Mouse (Mus musculus) G1E (cell line): ENCODE data around the gene Eefsec. TPM values are rescaled to one million over a fixed set of nuclear protein-coding genes. Genes with fewer than 3 reads are reported as not detected.

Experiments used
- ATAC-seq: 2 replicates; pipeline ENCODE4 v1.8.0; 2016; ENCODE audit warnings: mild to moderate bottlenecking; ENCODE audit not compliant: insufficient number of reproducible peaks, poor library complexity, low FRiP score, severe bottlenecking; ENCODE audit errors: extremely low read depth
- DNase-seq: peaks from one replicate; pipeline ENCODE4 v3.0.0; 2012; ENCODE audit warnings: low spot score
- H3K27me3 ChIP-seq: 2 replicates; pipeline ENCODE4 v1.6.1; 2012; ENCODE audit warnings: mild to moderate bottlenecking, low read length, inconsistent platforms; ENCODE audit not compliant: insufficient read depth
- H3K36me3 ChIP-seq: replicated peaks from 2 replicates; pipeline ENCODE3; 2012; ENCODE audit warnings: mild to moderate bottlenecking, inconsistent platforms
- H3K4me1 ChIP-seq: 2 replicates; pipeline ENCODE4 v1.6.1; 2012; ENCODE audit warnings: low read depth, low read length, inconsistent platforms, mixed read lengths; ENCODE audit not compliant: insufficient read depth
- H3K4me3 ChIP-seq: 2 replicates; pipeline ENCODE4 v1.5.1; 2012; ENCODE audit warnings: low read depth, mild to moderate bottlenecking, inconsistent platforms, low read length, moderate library complexity, mixed read lengths
- H3K9me3 ChIP-seq: replicated peaks from 2 replicates; pipeline ENCODE4 v1.6.1; 2012; ENCODE audit warnings: inconsistent platforms
- CTCF ChIP-seq: IDR thresholded peaks from 2 replicates; pipeline ENCODE4 v1.5.1; 2012; ENCODE audit warnings: low read depth, low read length, inconsistent platforms, mixed read lengths
- GATA1 ChIP-seq: IDR thresholded peaks from 2 replicates; pipeline ENCODE4 v1.6.1; 2012; ENCODE audit warnings: borderline replicate concordance, low read length, inconsistent platforms, mixed read lengths
- GATA2 ChIP-seq: IDR thresholded peaks from 2 replicates; pipeline ENCODE4 v1.6.1; 2012; ENCODE audit warnings: low read depth, low read length, inconsistent platforms, borderline replicate concordance
- POLR2AphosphoS5 ChIP-seq: IDR thresholded peaks from 2 replicates; pipeline ENCODE4 v1.6.1; 2012; ENCODE audit warnings: low read depth, low read length, inconsistent platforms; ENCODE audit not compliant: insufficient replicate concordance
- TAL1 ChIP-seq: conservative IDR thresholded peaks from 2 replicates; pipeline ENCODE4 v1.6.1; 2012; ENCODE audit warnings: low read depth, low read length, inconsistent platforms, mixed read lengths
- polyA plus RNA-seq: library from polyadenylated mRNA; stranded (reverse); fragments of >175 nt; gene quantifications from 2 replicates; pipeline ENCODE4 v1.2.3, GENCODE M21; 2012
- total RNA-seq, 2 experiments: library from RNA; stranded (forward) in 1 of 2; stranded (reverse) in 1 of 2; fragments of 200-1000 nt in 1 of 2; fragments of >200 nt in 1 of 2; fragmentation: Nextera tagmentation in 1 of 2; gene quantifications; 2 replicates each; pipeline ENCODE4 v1.2.3; 2014 to 2017

Gene Eefsec
- total and polyA plus RNA-seq, 3 experiments, result 12.3 to 50.6 (median 24.7) TPM

DNA sequence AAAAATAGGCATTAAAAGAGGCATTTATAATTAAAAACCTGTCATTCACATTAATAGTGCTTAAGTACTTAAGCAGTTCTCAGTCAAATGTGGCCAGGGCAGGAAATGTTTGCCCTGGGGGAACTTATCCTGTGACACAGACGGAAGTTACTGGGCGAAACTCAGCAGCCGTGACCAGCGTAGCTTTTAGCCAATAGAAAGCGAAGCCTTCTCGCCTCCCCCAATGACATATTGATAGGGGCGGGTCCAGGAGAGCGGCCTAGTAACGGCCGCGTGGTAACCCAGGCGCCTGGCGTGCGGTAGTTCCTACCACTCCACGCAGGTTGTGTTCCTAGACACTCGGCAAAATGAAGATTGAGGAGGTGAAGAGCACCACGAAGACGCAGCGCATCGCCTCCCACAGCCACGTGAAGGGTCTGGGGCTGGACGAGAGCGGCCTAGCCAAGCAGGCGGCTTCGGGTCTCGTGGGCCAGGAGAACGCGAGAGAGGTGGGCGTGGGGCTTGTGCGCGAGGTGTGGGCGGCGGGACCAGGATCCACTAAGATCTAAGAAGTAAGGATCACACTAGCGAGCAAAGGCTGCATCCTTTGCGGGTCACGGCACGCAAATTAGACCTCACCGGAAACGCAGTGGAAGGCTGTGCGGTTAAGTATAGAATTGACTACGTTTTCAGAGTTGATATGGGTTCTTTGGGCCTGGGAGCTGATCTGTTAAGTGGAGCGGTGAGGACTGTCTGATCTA is 19.0 kb upstream of the Eefsec start, which contains the start of gene Ruvbl1:
Gene Ruvbl1 (plus strand): TSS at position 229 of the 740 bp plus-strand sequence.
- Histone ChIP-seq H3K4me1 (peaks cover 32% of the 10 kb centered on the region), H3K36me3 (peaks cover 40% of the 10 kb centered on the region), H3K27me3 (peaks cover 2% of the 10 kb centered on the region; the same call in 1 of the 2 replicates), H3K9me3 (no peaks in the 10 kb centered on the region), H3K4me3 (peak within 1 kb of the TSS; percentile 82)
- peak; percentile 98 for DNase-seq
- TF ChIP-seq CTCF, result no peak
- TF ChIP-seq GATA2, result no peak
- TF ChIP-seq GATA1, result no peak
- no peak for TF ChIP-seq POLR2AphosphoS5
- TF ChIP-seq TAL1, result no peak
- ATAC-seq, result peak; percentile 97

DNA sequence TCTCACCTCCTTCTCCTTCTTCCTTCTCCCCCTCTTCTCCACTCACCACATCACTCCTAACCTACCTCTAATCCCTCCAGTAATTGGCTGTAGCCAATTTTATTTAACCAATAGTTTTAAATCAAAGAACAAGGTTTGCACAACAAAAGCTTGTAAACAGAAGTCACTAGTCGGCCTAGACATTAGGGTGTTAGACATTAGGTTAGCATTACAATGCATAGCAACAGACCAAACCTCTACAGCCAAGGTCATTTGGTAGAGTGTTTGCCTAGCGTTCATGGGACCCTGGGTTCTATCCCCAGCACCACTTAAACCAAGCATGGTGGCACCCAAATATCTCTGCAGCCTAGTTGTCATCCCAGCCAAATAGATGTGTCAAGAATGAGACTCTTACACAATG is 8.2 kb upstream of the Eefsec start:
- no peaks in the 10 kb centered on the region for H3K9me3 ChIP-seq
- H3K4me1 ChIP-seq, result no peaks in the 10 kb centered on the region
- ATAC-seq (no peak), DNase-seq (no peak)
- no peak overlapping the region for H3K4me3 ChIP-seq
- H3K36me3 ChIP-seq, result no peaks in the 10 kb centered on the region
- peaks cover 62% of the 10 kb centered on the region for H3K27me3 ChIP-seq
- TF ChIP-seq GATA2, result no peak
- no peak for TF ChIP-seq CTCF
- no peak for TF ChIP-seq GATA1
- no peak for TF ChIP-seq POLR2AphosphoS5
- no peak for TF ChIP-seq TAL1

DNA sequence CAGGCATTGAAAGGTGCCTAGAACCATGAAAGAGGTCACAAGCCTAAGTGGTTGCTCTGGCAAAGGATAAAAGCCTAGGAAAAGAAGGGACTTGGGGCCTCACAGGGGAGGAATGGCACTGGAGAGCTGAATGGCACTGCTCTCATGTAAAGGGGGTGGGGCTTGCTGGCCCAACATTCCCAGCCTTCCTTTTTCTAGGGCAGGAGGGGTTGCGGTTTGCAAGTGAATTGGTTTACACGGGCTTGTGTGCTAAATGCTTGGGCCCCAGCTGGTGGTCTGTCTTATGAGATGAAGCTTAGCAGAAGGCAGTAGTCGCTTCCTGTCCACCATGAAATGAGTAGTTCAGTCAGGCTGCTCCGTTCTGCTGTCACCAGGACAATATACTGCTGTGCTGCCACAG is 1.1 kb upstream of the Eefsec start:
- ATAC-seq (no peak), DNase-seq (no peak)

DNA sequence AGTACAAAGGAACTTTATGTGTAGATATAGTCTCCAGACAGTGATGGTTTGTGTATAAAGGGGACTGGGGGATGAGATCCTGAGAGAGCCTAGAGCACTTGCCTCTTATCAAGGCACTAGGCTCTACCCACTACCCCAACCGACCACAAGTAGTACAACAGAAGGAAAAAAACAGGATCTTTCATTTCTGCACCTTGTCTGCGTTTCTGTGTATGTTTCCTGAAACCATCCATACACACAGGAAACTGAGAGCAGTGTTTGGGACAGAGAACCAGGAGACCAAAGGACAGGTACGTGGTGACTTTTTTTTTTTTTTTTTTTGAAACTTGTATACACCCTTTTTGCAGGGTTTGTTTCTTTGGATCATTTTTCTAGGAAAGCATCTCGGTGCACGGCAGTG is 678 bp downstream of the Eefsec start:
- Histone ChIP-seq H3K4me3 (peak overlapping the region; percentile 93), H3K4me1 (peaks cover 35% of the 10 kb centered on the region), H3K36me3 (peaks cover 38% of the 10 kb centered on the region), H3K27me3 (peaks cover 24% of the 10 kb centered on the region), H3K9me3 (no peaks in the 10 kb centered on the region)
- TF ChIP-seq POLR2AphosphoS5 (no peak), CTCF (no peak), TAL1 (no peak), GATA2 (no peak), GATA1 (no peak)
- ATAC-seq (no peak), DNase-seq (no peak)

More for the DNA sequence above, 1.1 kb upstream of the Eefsec start:
- Histone ChIP-seq H3K36me3 (peaks cover 23% of the 10 kb centered on the region), H3K27me3 (peaks cover 36% of the 10 kb centered on the region), H3K4me1 (peaks cover 35% of the 10 kb centered on the region), H3K4me3 (no peak overlapping the region), H3K9me3 (no peaks in the 10 kb centered on the region)
- no peak for TF ChIP-seq GATA2
- no peak for TF ChIP-seq GATA1
- TF ChIP-seq TAL1, result no peak
- TF ChIP-seq CTCF, result no peak
- no peak for TF ChIP-seq POLR2AphosphoS5

DNA sequence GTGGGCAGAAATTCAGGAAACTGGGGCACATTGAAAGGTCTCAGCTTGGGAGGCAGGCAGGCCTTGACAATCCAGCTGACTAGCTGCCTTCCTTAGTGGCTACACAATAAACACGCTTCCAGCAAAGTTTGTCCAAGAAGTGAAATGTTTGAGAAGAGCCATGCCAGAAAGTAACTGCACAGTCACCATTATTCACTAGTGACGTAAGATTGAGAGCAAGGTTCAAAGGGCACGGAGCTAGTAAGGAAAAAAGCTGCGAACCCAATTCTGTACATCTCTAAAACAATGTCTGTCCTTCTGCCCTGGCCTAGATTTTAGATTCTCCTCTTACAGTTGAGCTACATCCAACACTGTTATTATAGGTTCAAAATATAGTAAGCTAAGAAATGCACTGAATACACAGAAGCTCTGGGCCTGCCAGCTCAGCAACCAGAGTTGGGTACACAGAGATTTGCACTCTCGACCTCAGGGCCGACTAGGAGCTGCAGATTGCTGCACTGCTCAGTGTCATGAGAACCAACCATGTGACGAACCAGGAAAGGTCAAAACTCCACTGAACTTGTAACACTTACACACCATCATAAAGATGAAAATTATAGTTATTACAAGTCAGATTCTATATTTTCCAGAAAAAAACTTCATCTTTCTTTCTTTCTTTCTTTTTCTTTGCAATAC is 2.1 kb downstream of the Eefsec start:
- Histone ChIP-seq H3K27me3 (peaks cover 14% of the 10 kb centered on the region), H3K4me3 (no peak overlapping the region), H3K4me1 (peaks cover 39% of the 10 kb centered on the region), H3K9me3 (no peaks in the 10 kb centered on the region), H3K36me3 (peaks cover 50% of the 10 kb centered on the region)
- no peak for TF ChIP-seq GATA2
- no peak for TF ChIP-seq TAL1
- no peak for TF ChIP-seq GATA1
- TF ChIP-seq CTCF, result no peak
- TF ChIP-seq POLR2AphosphoS5, result no peak
- DNase-seq, result no peak
- ATAC-seq, result no peak

DNA sequence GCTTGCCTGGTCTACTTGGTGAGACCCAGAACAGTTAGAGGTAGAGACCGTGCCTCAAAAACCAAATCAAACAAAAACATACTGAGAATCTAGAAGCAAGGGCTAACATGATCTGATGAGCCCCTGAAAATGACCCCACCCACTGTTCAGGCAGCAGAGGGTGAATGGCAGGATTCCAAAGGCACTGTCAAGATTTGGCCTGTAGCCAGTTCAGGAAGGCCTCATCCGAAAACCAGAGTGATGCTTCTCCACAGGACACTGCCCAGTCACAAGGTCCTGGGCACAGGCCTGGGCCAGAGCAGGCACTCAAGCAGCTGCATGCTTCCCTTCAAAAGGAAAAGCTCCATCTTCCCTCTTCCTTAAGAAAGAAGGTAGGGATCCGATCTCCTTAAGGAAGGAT is 2.9 kb downstream of the Eefsec start:
- H3K36me3 ChIP-seq, result peaks cover 53% of the 10 kb centered on the region
- ATAC-seq (no peak), DNase-seq (no peak)
- H3K4me1 ChIP-seq, result peaks cover 39% of the 10 kb centered on the region
- no peak overlapping the region for H3K4me3 ChIP-seq
- H3K9me3 ChIP-seq, result no peaks in the 10 kb centered on the region
- TF ChIP-seq POLR2AphosphoS5 (no peak), GATA2 (no peak), TAL1 (no peak), CTCF (no peak), GATA1 (no peak)
- H3K27me3 ChIP-seq, result peaks cover 8% of the 10 kb centered on the region
